Mouse (Mus musculus): ENCODE results near the gene Zmym1.
"Not testable (repeated sequence)": the region's sequence is repeated elsewhere in the genome, so short reads cannot be mapped to it uniquely, and the experiment has no call there.

Gene Zmym1

GRCm38 (mm10) chr4:127060585-127061290, at the start of gene Zmym1:
Gene Zmym1 (minus strand): TSS chr4:127061152.
- in situ Hi-C loops (cut with MboI; ENCODE audit: low pct_unique_long_range_greater_than_20kb in 1 of 2, low sequenced_read_pairs in 2 of 2, unreplicated experiment in 1 of 2) = no loop called here

- in situ Hi-C loops (cut with MboI; ENCODE audit: low pct_unique_long_range_greater_than_20kb in 1 of 2, low sequenced_read_pairs in 2 of 2, unreplicated experiment in 1 of 2) = no loop called here
Measured at GRCm38 (mm10) chr4:127110570-127110969, 49.6 kb upstream of the Zmym1 start.

DNA sequence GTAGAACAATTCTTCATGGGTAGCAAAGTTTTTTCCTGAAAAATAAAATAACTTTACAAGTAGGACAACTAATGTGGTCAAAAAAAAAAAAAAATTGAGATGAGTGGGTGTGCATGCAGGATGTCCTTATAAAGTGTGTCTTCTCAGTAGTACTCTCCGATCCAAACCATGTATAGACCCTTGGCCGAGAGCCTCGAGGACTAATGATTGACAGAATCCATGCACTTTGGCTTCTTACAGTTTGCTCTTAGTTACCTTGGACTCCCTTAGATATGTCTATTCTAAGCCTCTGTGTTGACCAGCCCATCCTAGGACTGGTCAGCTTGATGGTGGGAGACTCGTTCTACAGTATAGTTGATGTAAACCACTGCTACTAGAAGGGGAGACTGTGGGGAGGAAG, 46.6 kb upstream of the Zmym1 start:
- in situ Hi-C loops (cut with MboI; ENCODE audit: low pct_unique_long_range_greater_than_20kb in 1 of 2, low sequenced_read_pairs in 2 of 2, unreplicated experiment in 1 of 2) = no loop called here

- in situ Hi-C loops (cut with MboI; ENCODE audit: low pct_unique_long_range_greater_than_20kb in 1 of 2, low sequenced_read_pairs in 2 of 2, unreplicated experiment in 1 of 2) = not testable (repeated sequence)
Measured at GRCm38 (mm10) chr4:127099552-127099951, 38.6 kb upstream of the Zmym1 start.

GRCm38 (mm10) chr4:127095090-127095489, 34.1 kb upstream of the Zmym1 start:
- in situ Hi-C loops (cut with MboI; ENCODE audit: low pct_unique_long_range_greater_than_20kb in 1 of 2, low sequenced_read_pairs in 2 of 2, unreplicated experiment in 1 of 2) = no loop called here

DNA sequence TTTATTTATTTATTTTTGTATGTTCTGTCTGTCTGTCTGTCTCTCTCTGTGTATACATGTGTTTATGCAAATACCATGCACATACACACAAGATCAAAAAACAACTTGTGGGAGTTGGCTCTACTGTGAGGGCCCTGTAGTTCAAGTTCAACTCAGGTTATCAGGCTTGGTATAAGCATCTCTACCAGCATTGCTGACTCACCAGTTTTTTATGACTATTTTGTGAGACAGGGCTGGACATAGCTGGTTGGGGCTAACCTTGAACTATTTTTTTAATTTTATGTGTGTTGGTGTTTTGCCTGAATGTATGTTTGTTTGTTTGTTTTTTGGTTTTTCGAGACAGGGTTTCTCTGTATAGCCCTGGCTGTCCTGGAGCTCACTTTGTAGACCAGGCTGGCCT, 30.2 kb upstream of the Zmym1 start:
- in situ Hi-C loops (cut with MboI; ENCODE audit: low pct_unique_long_range_greater_than_20kb in 1 of 2, low sequenced_read_pairs in 2 of 2, unreplicated experiment in 1 of 2) = no loop called here

GRCm38 (mm10) chr4:127085761-127086160, 24.8 kb upstream of the Zmym1 start:
- in situ Hi-C loops (cut with MboI; ENCODE audit: low pct_unique_long_range_greater_than_20kb in 1 of 2, low sequenced_read_pairs in 2 of 2, unreplicated experiment in 1 of 2) = no loop called here

DNA sequence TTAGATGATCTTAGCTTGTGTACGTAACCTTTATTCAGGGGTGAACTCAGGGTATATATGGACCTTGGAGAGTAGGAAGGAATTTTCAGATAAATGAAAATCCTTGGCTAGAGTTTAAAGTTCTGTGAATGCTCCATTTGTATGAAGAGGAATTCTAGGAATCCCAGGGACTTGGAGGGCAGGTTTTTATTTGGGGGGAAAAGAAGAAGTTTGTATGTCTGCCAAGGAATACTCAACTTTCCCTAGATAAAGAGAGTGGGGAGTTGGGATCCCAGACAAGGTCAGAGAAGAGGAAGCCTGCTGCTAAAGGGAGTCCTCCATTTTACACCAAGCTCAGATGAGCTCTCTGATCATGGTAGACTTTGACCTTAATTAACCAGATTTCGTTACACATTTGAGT, 22.2 kb upstream of the Zmym1 start:
- in situ Hi-C loops (cut with MboI; ENCODE audit: low pct_unique_long_range_greater_than_20kb in 1 of 2, low sequenced_read_pairs in 2 of 2, unreplicated experiment in 1 of 2) = no loop called here

DNA sequence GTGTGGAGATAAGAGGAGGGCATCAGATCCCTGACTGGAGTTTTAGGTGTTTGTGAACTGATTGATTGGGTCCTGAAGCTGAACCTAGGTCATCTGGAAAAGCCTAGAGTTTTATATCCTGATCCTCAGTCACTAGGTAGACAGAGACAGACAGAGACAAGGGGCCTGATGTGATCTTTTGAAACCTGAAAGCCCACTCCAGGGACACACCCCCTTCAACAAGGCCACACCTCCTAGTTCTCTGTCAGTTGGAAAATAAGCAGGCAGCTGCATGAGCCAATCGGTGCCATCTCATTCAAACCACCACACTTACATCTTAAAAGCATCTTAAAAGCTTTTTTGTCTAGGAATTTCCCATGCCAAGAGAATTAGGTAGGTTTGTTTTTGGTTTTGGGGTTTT, 19.9 kb upstream of the Zmym1 start:
- in situ Hi-C loops (cut with MboI; ENCODE audit: low pct_unique_long_range_greater_than_20kb in 1 of 2, low sequenced_read_pairs in 2 of 2, unreplicated experiment in 1 of 2) = no loop called here

DNA sequence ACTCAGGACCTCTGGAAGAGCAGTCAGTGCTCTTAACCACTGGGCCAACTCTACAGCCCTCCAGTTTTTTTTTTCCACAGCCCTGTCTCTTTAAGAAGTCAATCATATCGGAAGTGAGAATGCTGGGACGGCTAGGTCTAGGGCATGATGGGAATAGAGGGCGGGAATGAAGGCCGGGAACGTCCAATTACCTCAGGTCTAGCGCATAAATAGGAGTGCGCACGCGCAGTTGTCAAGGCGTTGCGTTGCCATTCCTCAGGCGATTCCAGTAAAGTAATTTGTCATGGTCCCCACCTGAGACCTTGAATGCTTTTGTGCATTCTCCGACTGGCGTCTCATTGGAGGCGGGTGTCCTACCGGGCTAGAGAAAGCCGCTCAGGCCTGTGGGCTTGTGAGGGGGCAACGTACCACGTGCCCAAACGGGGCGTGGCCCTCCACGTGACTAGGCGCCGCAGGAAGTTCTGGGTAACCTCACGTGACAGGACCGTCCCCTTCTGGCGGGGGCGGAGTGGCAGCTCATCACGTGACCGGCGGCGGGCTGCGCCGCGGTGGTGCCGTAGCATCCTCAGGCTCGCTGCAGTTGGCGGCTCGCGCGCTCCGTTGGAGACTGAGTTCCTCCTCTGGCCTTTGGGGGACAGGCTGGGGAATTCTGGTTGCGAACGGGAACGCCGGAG, 16.1 kb upstream of the Zmym1 start, which contains the start of gene Zmym6:
TSS of gene Zmym6 (plus strand) at position 509 of the 674 bp plus-strand sequence.
- in situ Hi-C loops (cut with MboI; ENCODE audit: low pct_unique_long_range_greater_than_20kb in 1 of 2, low sequenced_read_pairs in 2 of 2, unreplicated experiment in 1 of 2) = no loop called here

GRCm38 (mm10) chr4:127074915-127075314, 14.0 kb upstream of the Zmym1 start:
- in situ Hi-C loops (cut with MboI; ENCODE audit: low pct_unique_long_range_greater_than_20kb in 1 of 2, low sequenced_read_pairs in 2 of 2, unreplicated experiment in 1 of 2) = no loop called here

DNA sequence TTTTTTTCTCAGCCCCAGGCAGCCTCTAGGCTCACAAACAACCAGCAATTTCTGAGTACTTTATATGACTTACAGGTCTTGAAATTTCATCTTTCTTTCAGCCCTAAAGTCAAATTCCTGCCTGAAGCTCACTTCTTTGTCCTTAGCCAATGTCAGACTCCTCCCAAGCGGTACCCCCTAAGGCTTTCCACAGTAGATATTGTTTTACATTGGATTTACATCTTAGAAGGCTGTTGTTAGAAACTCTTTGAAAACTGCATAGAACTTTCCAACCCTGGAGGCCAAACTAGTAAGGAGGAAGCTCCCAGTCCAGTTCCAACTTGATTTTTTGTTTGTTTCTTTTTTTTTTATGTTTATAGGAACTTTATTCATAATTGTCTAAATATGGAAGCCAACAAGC, 3.1 kb upstream of the Zmym1 start:
- in situ Hi-C loops (cut with MboI; ENCODE audit: low pct_unique_long_range_greater_than_20kb in 1 of 2, low sequenced_read_pairs in 2 of 2, unreplicated experiment in 1 of 2) = no loop called here

DNA sequence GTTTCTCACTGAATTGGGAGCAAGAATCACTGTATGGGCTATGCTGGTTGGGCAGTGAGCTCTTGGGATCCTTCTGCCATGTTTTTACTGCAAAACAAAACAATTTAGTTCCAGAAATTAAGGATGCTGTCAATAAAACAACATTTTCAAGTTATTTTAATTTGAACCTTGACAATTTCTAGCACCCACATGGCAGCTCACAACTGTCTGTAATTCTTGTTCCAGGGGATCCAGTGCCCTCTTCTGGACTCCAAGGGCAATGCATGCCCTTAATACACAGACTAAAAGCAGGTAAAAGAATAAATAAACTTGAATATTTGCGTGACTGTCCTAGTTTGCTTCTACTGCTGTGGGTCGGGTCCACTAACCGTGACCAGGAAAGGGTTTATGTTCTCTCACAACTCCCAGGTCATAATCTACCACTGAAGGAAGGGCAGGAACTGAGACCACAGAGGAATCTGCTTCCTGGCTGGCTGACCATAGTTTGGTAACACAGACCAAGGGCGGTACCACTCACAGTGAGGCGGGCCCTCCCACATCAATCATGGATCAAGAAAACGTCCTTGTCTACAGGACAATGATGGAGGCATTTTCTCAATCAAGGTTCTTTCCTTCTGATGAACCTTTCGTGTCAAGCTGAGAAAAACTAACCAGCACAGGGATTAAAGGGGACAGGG, 6.3 kb downstream of the Zmym1 start:
- in situ Hi-C loops (cut with MboI; ENCODE audit: low pct_unique_long_range_greater_than_20kb in 1 of 2, low sequenced_read_pairs in 2 of 2, unreplicated experiment in 1 of 2) = no loop called here

DNA sequence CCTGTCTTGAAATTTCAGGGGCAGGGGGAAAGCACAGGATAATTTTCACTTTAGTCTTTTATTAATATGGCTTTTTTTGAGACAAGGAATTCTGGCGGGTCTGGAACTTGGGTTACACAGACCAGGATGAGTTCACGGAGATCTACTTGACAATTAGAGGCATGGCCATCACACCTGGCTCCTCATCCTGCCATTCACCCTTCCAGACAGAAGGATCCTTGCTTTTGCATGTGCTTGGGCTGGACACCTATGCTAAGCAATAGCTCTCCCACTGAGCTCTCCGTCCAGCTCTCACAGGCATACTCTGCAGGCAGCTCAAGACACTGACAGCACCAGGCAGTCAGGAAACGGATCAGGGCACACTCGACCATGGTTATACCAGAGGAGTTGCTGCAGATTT, 7.9 kb downstream of the Zmym1 start:
- in situ Hi-C loops (cut with MboI; ENCODE audit: low pct_unique_long_range_greater_than_20kb in 1 of 2, low sequenced_read_pairs in 2 of 2, unreplicated experiment in 1 of 2) = no loop called here

GRCm38 (mm10) chr4:127051121-127051520, 9.8 kb downstream of the Zmym1 start:
- in situ Hi-C loops (cut with MboI; ENCODE audit: low pct_unique_long_range_greater_than_20kb in 1 of 2, low sequenced_read_pairs in 2 of 2, unreplicated experiment in 1 of 2) = no loop called here

- in situ Hi-C loops (cut with MboI; ENCODE audit: low pct_unique_long_range_greater_than_20kb in 1 of 2, low sequenced_read_pairs in 2 of 2, unreplicated experiment in 1 of 2) = no loop called here
Measured at GRCm38 (mm10) chr4:127043540-127043939, 17.4 kb downstream of the Zmym1 start.

DNA sequence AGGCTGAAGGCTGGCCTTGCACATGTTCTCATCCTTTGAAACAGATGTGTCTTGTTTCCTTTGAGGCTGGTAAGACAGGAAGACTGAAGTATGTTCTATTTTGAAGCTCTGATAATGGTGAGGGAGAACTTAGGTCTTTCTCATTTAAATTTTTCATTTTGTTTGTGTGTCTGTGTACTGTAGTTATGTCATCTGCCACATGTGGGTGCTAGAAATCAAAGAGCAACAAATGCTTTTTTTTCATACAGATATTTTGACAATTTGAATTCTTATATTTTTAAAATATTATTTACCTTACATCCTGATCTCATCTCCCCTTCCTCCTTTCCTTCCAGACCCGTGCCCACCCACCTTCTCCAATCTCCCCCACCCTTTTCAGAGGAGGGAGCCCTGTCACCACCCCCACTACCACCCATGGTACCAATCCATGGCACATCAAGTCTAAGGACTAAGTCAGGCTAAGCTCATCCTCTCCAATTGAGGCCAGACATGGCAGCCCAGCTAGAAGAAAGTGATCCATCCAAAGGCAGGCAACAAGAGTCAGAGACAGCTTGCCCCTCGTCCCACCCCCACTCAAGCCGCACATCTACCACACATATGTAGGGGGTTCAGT, 21.0 kb downstream of the Zmym1 start:
- in situ Hi-C loops (cut with MboI; ENCODE audit: low pct_unique_long_range_greater_than_20kb in 1 of 2, low sequenced_read_pairs in 2 of 2, unreplicated experiment in 1 of 2) = no loop called here

DNA sequence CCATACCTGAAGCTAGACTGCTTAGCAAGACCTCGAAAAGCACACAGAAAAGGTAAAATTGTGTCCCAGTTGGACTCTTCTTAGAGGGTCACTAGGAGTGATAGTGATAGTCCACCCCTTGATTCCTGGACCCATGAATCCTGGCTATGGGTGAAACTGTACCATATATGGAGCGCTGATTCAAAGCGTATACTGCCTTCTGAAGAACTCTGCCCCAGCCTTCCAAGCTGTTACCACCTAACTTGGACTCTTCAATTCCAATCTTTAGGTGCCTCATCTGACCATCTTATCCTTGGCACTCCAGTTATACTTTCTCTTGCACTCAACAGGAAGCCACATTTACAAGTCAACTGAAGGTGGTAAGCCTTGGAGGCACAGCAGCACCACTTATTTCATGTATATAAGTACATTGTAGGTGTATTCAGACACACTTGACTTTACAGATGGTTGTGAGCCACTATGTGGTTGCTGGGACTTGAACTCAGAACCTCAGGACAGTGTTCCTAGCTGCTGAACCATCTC, 22.1 kb downstream of the Zmym1 start:
- in situ Hi-C loops (cut with MboI; ENCODE audit: low pct_unique_long_range_greater_than_20kb in 1 of 2, low sequenced_read_pairs in 2 of 2, unreplicated experiment in 1 of 2) = no loop called here
